Mouse (Mus musculus) limb, embryonic 15.5 days (tissue): Measurements from ENCODE around the gene Ugt1a6b. TPM values are rescaled to one million over a fixed set of nuclear protein-coding genes. Genes with fewer than 3 reads are reported as not detected.
"Not testable (repeated sequence)": the region's sequence is repeated elsewhere in the genome, so short reads cannot be mapped to it uniquely, and the experiment has no call there.

Experiments
- ATAC-seq: fragments of 200-750 bp; cut with Nextera tagmentation; 2 replicates; pipeline ENCODE4 v1.8.0; 2017; ENCODE audit warnings: low read depth, moderate TSS enrichment; ENCODE audit not compliant: insufficient number of reproducible peaks, low FRiP score, low TSS enrichment
- H3K27ac ChIP-seq: fragments of 300-500 bp; sonication (generic); 2 replicates; pipeline ENCODE4 v1.5.1; 2015; ENCODE audit warnings: moderate library complexity, mild to moderate bottlenecking, inconsistent platforms
- H3K27me3 ChIP-seq: fragments of 300-500 bp; sonication (generic); 2 replicates; pipeline ENCODE4 v1.6.1; 2015; ENCODE audit warnings: inconsistent platforms
- H3K36me3 ChIP-seq: fragments of 300-500 bp; sonication (generic); 2 replicates; pipeline ENCODE4 v1.6.1; 2015; ENCODE audit warnings: inconsistent platforms
- H3K4me1 ChIP-seq: fragments of 300-500 bp; sonication (generic); 2 replicates; pipeline ENCODE4 v1.6.1; 2015; ENCODE audit warnings: inconsistent platforms
- H3K4me2 ChIP-seq: fragments of 300-500 bp; sonication (generic); 2 replicates; pipeline ENCODE4 v1.6.1; 2015; ENCODE audit warnings: mild to moderate bottlenecking, inconsistent platforms
- H3K4me3 ChIP-seq: fragments of 300-500 bp; sonication (generic); 2 replicates; pipeline ENCODE4 v1.5.1; 2015; ENCODE audit warnings: mild to moderate bottlenecking, inconsistent platforms
- H3K9ac ChIP-seq: fragments of 300-500 bp; sonication (generic); 2 replicates; pipeline ENCODE4 v1.6.1; 2015; ENCODE audit warnings: inconsistent platforms
- H3K9me3 ChIP-seq: fragments of 300-500 bp; sonication (generic); 2 replicates; pipeline ENCODE4 v1.6.1; 2016; ENCODE audit warnings: inconsistent platforms
- WGBS: fragments of 180-500 bp; shearing (Covaris S2); methylation state at CpG from one replicate; pipeline ENCODE4 v1.1.7; 2015; 5-methylcytosine and 5-hydroxymethylcytosine counted together
- polyA plus RNA-seq: library from polyadenylated mRNA; unstranded; fragments of >200 nt; fragmentation: Nextera tagmentation; extraction: Ambion mirVana; gene quantifications from 2 replicates; pipeline ENCODE4 v1.2.1, GENCODE M21; 2015

Ugt1a6b gene
- polyA plus RNA-seq, 1 experiment from 2014 or later: 1.00 TPM

- Histone ChIP-seq H3K27me3 (no peaks in the 10 kb centered on the region), H3K4me1 (peaks cover 15% of the 10 kb centered on the region; the same call in 1 of the 2 replicates), H3K4me3 (peak within 1 kb of the TSS; percentile 16; the same call in 1 of the 2 replicates), H3K27ac (peak within 1 kb of the TSS; percentile 86), H3K9ac (no peak within 1 kb of the TSS), H3K36me3 (no peaks in the 10 kb centered on the region), H3K9me3 (no peaks in the 10 kb centered on the region), H3K4me2 (peak within 1 kb of the TSS; percentile 43)
- peak; percentile 79 for ATAC-seq
- 9% methylated on average over 10 of the region's 10 CpGs for WGBS
Observed at GRCm38 (mm10) chr1:88094941-88095492, 8.0 kb upstream of the Ugt1a6b start, which contains the start of gene Ugt1a7c. Gene Ugt1a7c (plus strand): TSS chr1:88095062.

- not testable (repeated sequence) for H3K27me3 ChIP-seq, H3K9me3 ChIP-seq, H3K27ac ChIP-seq, ATAC-seq, H3K4me2 ChIP-seq, H3K4me3 ChIP-seq, H3K9ac ChIP-seq, H3K36me3 ChIP-seq
- WGBS: 86% methylated on average over 3 of the region's 3 CpGs
- peaks cover 15% of the 10 kb centered on the region; the same call in 1 of the 2 replicates for H3K4me1 ChIP-seq
Observed at GRCm38 (mm10) chr1:88098546-88098945, 4.5 kb upstream of the Ugt1a6b start.

- 79% methylated on average over 2 of the region's 2 CpGs for WGBS
- H3K36me3 ChIP-seq, H3K9me3 ChIP-seq, H3K9ac ChIP-seq, H3K27ac ChIP-seq, H3K4me3 ChIP-seq, H3K27me3 ChIP-seq, H3K4me2 ChIP-seq, ATAC-seq: not testable (repeated sequence)
- H3K4me1 ChIP-seq: peaks cover 11% of the 10 kb centered on the region; the same call in 1 of the 2 replicates
Observed at GRCm38 (mm10) chr1:88099691-88100090, 3.4 kb upstream of the Ugt1a6b start.

DNA sequence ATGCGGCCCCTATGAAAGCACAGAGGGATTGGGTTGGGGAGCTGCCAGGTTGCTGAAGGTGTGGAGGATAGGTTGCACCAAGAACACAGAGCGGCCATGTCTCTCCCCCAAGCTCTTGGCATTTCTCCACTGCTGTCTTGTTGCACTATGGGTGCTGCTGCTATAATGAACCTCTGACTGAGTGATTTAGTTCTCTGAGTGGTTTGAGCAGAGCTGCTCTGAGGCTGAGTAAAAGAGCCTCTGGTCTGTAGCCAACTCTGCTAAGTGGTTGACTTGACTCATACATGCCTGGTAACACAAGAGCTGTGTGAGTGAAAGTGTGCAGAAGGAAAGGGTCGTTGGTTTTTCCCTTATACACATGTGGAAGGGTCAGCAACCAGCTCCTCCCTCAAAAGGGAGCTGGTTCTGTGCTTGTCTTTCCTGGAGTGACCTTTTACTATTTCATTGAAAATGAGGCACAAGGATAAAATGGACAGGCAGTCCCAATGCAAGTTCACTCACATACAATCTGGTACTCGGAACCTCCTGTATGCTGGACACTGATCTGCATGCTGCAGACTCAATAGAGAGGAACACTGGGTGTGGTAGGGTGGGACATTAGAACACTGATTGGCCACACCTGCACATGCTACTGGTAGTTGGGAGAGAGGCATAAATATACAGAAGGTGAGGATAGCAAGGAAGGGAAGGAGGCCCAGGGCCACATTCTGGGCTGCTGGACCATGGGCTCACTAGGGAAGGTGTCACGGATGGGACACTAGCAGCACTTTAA is 831 bp downstream of the Ugt1a6b start:
- H3K9ac ChIP-seq, H3K4me2 ChIP-seq, H3K9me3 ChIP-seq, ATAC-seq, H3K27ac ChIP-seq, H3K27me3 ChIP-seq, H3K4me1 ChIP-seq, H3K36me3 ChIP-seq, H3K4me3 ChIP-seq: not testable (repeated sequence)
- WGBS: 69% methylated on average over 4 of the region's 5 CpGs

GRCm38 (mm10) chr1:88104667-88105430 is 1.8 kb downstream of the Ugt1a6b start:
- no peaks in the 10 kb centered on the region for H3K36me3 ChIP-seq
- H3K9ac ChIP-seq: no peak overlapping the region
- H3K4me2 ChIP-seq: no peak overlapping the region
- no peak overlapping the region for H3K4me3 ChIP-seq
- H3K9me3 ChIP-seq: no peaks in the 10 kb centered on the region
- no peaks in the 10 kb centered on the region for H3K27me3 ChIP-seq
- no peak for ATAC-seq
- no peaks in the 10 kb centered on the region for H3K4me1 ChIP-seq
- WGBS: 82% methylated on average over 1 of the region's 1 CpGs
- no peak overlapping the region for H3K27ac ChIP-seq

GRCm38 (mm10) chr1:88105656-88106055 is 2.6 kb downstream of the Ugt1a6b start:
- no peak overlapping the region for H3K27ac ChIP-seq
- no peak overlapping the region for H3K4me3 ChIP-seq
- H3K36me3 ChIP-seq: no peaks in the 10 kb centered on the region
- no peak for ATAC-seq
- H3K27me3 ChIP-seq: no peaks in the 10 kb centered on the region
- H3K9me3 ChIP-seq: no peaks in the 10 kb centered on the region
- WGBS: 59% methylated on average over 2 of the region's 2 CpGs
- H3K4me1 ChIP-seq: no peaks in the 10 kb centered on the region
- no peak overlapping the region for H3K4me2 ChIP-seq
- no peak overlapping the region for H3K9ac ChIP-seq

- H3K4me3 ChIP-seq, H3K9ac ChIP-seq, H3K4me1 ChIP-seq, H3K4me2 ChIP-seq, H3K27ac ChIP-seq, H3K9me3 ChIP-seq, H3K36me3 ChIP-seq, H3K27me3 ChIP-seq, ATAC-seq: not testable (repeated sequence)
- 85% methylated on average over 2 of the region's 2 CpGs for WGBS
Observed at GRCm38 (mm10) chr1:88109027-88109557, 6.0 kb downstream of the Ugt1a6b start.

DNA sequence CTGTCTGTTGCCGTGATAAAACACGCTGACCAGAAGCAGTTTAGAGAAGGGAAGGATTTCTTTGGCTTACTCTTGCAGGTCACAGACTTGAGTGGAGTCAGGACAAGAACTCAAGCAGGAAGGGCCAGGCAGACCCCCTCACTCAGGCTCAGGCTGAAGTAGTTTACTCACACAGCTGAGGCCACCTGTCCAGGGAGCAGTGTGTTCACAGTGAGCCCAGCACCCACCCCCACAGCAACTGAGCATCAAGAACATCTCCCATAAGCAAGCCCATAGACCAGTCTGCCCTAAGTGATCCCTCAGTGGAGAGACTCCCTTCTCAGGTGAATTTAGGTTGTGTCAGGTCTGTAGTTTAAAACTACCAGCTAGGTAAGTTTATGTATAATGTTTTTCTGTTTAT is 6.6 kb downstream of the Ugt1a6b start:
- H3K27ac ChIP-seq, H3K9me3 ChIP-seq, H3K4me3 ChIP-seq, H3K27me3 ChIP-seq, H3K4me2 ChIP-seq, H3K4me1 ChIP-seq, H3K36me3 ChIP-seq, H3K9ac ChIP-seq, ATAC-seq: not testable (repeated sequence)
- WGBS: 79% methylated on average over 2 of the region's 2 CpGs

GRCm38 (mm10) chr1:88112769-88113168 is 9.7 kb downstream of the Ugt1a6b start:
- not testable (repeated sequence) for H3K9ac ChIP-seq, H3K4me1 ChIP-seq, H3K4me2 ChIP-seq, H3K27me3 ChIP-seq, H3K36me3 ChIP-seq, H3K4me3 ChIP-seq, H3K9me3 ChIP-seq, ATAC-seq, H3K27ac ChIP-seq
- 93% methylated on average over 6 of the region's 6 CpGs for WGBS

GRCm38 (mm10) chr1:88120550-88120949 is 17.5 kb downstream of the Ugt1a6b start:
- ATAC-seq: not testable (repeated sequence)

DNA sequence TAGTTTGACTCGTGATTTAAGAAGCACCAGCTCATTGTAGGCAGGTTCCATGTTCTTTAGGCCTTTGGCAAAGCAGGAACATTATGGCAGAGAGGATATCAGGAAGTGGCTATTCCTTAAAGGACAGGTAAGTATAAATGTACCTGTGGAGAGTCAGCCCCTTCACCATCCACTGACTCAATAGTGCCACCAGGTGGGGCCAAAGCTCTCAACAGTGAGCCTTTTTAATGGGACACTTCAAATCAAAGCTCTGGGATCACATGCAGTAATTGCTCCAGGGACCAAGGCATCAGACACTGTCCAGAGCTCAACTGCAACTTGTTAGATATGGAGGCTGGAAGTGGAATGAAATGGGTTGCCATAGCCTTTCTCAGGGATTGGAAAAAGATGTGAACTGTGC is 18.5 kb downstream of the Ugt1a6b start:
- no CpG with 5 or more reads among the region's 1 CpGs for WGBS
- not testable (repeated sequence) for H3K4me2 ChIP-seq, H3K9ac ChIP-seq, H3K36me3 ChIP-seq, ATAC-seq, H3K4me1 ChIP-seq, H3K27me3 ChIP-seq, H3K9me3 ChIP-seq, H3K4me3 ChIP-seq, H3K27ac ChIP-seq

More at GRCm38 (mm10) chr1:88120550-88120949, 17.5 kb downstream of the Ugt1a6b start:
- not testable (repeated sequence) for H3K27me3 ChIP-seq, H3K27ac ChIP-seq, H3K36me3 ChIP-seq, H3K4me3 ChIP-seq, H3K4me1 ChIP-seq, H3K4me2 ChIP-seq, H3K9me3 ChIP-seq, H3K9ac ChIP-seq
- WGBS: 6% methylated on average over 4 of the region's 4 CpGs
